Mouse (Mus musculus) liver, embryonic 16.5 days (tissue): ENCODE data around the gene Cyth3. TPM values are rescaled to one million over a fixed set of nuclear protein-coding genes. Genes with fewer than 3 reads are reported as not detected.

Source experiments
- ATAC-seq: fragments of 200-750 bp; cut with Nextera tagmentation; 2 replicates; pipeline ENCODE4 v1.8.0; 2017; ENCODE audit warnings: low read depth, mild to moderate bottlenecking, moderate number of reproducible peaks, moderate library complexity
- H3K27ac ChIP-seq: fragments of 300-500 bp; sonication (generic); 2 replicates; pipeline ENCODE4 v1.5.1; 2014; ENCODE audit warnings: mild to moderate bottlenecking, low read length
- H3K27me3 ChIP-seq: fragments of 300-500 bp; sonication (generic); 2 replicates; pipeline ENCODE4 v1.6.1; 2014; ENCODE audit warnings: low read depth, low read length, mixed read lengths; ENCODE audit not compliant: control insufficient read depth, insufficient read depth
- H3K36me3 ChIP-seq: fragments of 300-500 bp; sonication (generic); 2 replicates; pipeline ENCODE4 v1.6.1; 2014; ENCODE audit warnings: mild to moderate bottlenecking; ENCODE audit not compliant: control insufficient read depth, insufficient read depth
- H3K4me1 ChIP-seq: fragments of 300-500 bp; sonication (generic); 2 replicates; pipeline ENCODE4 v1.6.1; 2014; ENCODE audit warnings: low read depth, low read length, mixed read lengths; ENCODE audit not compliant: control insufficient read depth
- H3K4me2 ChIP-seq: fragments of 300-500 bp; sonication (generic); 2 replicates; pipeline ENCODE4 v1.6.1; 2014; ENCODE audit warnings: low read depth, low read length, mixed read lengths
- H3K4me3 ChIP-seq: fragments of 300-500 bp; sonication (generic); 2 replicates; pipeline ENCODE4 v1.5.1; 2014; ENCODE audit warnings: low read depth, mild to moderate bottlenecking, low read length
- H3K9ac ChIP-seq: fragments of 300-500 bp; sonication (generic); 2 replicates; pipeline ENCODE4 v1.6.1; 2014; ENCODE audit warnings: low read depth, low read length
- H3K9me3 ChIP-seq: fragments of 300-500 bp; sonication (generic); replicated peaks from 2 replicates; pipeline ENCODE4 v1.6.1; 2016; ENCODE audit warnings: low read length; ENCODE audit not compliant: control insufficient read depth
- WGBS: fragments of 180-500 bp; shearing (Covaris S2); extraction: QIAGEN DNeasy Blood & Tissue Kit; methylation state at CpG from one replicate; pipeline ENCODE4 v1.1.7; 2014; ENCODE audit not compliant: insufficient replicate concordance; 5-methylcytosine and 5-hydroxymethylcytosine counted together
- polyA plus RNA-seq: library from polyadenylated mRNA; unstranded; fragments of >200 nt; fragmentation: Nextera tagmentation; extraction: Ambion mirVana; gene quantifications from 2 replicates; pipeline ENCODE4 v1.2.1, GENCODE M21; 2015

The Cyth3 gene
- polyA plus RNA-seq, 1 experiment from 2014 or later = 34.7 TPM

- H3K9ac ChIP-seq = no peak overlapping the region
- peaks cover 52% of the 10 kb centered on the region for H3K4me1 ChIP-seq
- no peaks in the 10 kb centered on the region for H3K27me3 ChIP-seq
- ATAC-seq = no peak
- H3K27ac ChIP-seq = no peak overlapping the region
- no peaks in the 10 kb centered on the region for H3K9me3 ChIP-seq
- no peaks in the 10 kb centered on the region for H3K36me3 ChIP-seq
- no peak overlapping the region for H3K4me2 ChIP-seq
- H3K4me3 ChIP-seq = no peak overlapping the region
- 28% methylated on average over 5 of the region's 5 CpGs for WGBS
Observed at GRCm38 (mm10) chr5:143674576-143674975, 52.3 kb downstream of the Cyth3 start.

DNA sequence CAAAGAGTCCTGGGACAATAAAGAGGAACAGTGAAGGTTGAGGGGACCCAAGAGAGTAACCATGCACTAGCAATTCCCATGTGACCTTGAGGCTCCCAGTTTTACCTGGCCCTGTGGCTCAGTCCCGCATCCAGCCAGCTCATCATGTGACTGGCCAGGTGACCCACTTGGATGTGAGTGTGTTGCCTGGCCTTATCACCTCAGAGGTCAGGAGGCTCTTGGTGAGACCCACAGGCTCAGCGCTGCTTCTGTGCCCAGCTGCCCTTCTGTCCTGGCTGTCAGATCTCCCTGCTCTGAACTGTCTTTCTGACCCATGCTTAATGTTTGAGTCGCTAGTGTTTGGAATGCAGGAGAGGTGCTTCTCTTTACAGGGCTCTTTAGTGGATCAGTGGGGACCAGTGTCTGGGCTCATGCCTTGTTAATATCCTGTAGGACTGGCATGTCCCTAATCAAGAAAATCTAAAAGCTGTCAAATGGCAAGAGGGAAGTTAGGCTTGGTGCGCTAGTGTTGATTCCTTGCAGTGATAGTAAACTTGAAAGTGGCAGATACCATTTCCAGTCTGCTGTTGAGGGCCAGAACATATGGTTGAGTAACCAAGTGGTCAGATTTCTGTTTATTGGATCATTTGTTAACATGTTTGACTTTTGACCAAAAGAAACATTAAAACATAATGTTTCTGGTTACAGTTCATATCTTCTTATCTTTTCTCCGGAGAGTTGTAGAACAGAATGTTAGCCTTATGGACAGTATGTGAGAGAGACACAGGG is 54.2 kb downstream of the Cyth3 start:
- H3K27me3 ChIP-seq = no peaks in the 10 kb centered on the region
- H3K9ac ChIP-seq = no peak overlapping the region
- H3K27ac ChIP-seq = 0 out of 2 replicates have a peak overlapping the region, but pooled peaks have one; percentile 5
- peaks cover 45% of the 10 kb centered on the region for H3K4me1 ChIP-seq
- WGBS = 57% methylated on average over 5 of the region's 5 CpGs
- H3K36me3 ChIP-seq = no peaks in the 10 kb centered on the region
- ATAC-seq = no peak
- no peaks in the 10 kb centered on the region for H3K9me3 ChIP-seq
- H3K4me2 ChIP-seq = no peak overlapping the region
- H3K4me3 ChIP-seq = no peak overlapping the region

DNA sequence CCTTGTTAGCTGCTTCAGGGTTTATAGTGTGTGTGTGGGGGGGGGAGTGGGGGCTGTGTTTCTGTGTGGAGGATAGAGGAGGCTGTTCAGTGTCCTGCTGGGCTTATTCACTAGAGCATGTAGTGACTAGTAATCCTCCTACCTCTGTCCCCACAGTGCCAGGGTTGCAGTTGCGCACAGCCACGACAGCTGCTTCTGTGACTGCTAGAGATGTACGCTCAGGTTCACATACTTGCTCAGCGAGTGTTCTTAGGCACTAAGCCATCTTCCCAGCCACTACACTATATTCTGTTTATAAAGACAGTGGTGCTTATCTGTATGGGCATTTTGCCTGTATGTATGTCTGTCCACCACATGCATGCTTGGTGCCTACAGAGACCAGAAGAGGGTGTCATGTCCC is 55.1 kb downstream of the Cyth3 start:
- Histone ChIP-seq H3K36me3 (no peaks in the 10 kb centered on the region), H3K4me3 (no peak overlapping the region), H3K27me3 (no peaks in the 10 kb centered on the region), H3K4me2 (no peak overlapping the region), H3K27ac (no peak overlapping the region), H3K4me1 (peaks cover 45% of the 10 kb centered on the region), H3K9ac (no peak overlapping the region), H3K9me3 (no peaks in the 10 kb centered on the region)
- no peak for ATAC-seq
- 83% methylated on average over 4 of the region's 4 CpGs for WGBS

- Histone ChIP-seq H3K4me3 (no peak overlapping the region), H3K4me1 (peaks cover 34% of the 10 kb centered on the region), H3K36me3 (no peaks in the 10 kb centered on the region), H3K4me2 (no peak overlapping the region), H3K27ac (0 out of 2 replicates have a peak overlapping the region, but pooled peaks have one; percentile 39), H3K9ac (no peak overlapping the region), H3K9me3 (no peaks in the 10 kb centered on the region), H3K27me3 (no peaks in the 10 kb centered on the region)
- ATAC-seq = no peak
- WGBS = 51% methylated on average over 6 of the region's 6 CpGs
Observed at GRCm38 (mm10) chr5:143678634-143679271, 56.5 kb downstream of the Cyth3 start.

DNA sequence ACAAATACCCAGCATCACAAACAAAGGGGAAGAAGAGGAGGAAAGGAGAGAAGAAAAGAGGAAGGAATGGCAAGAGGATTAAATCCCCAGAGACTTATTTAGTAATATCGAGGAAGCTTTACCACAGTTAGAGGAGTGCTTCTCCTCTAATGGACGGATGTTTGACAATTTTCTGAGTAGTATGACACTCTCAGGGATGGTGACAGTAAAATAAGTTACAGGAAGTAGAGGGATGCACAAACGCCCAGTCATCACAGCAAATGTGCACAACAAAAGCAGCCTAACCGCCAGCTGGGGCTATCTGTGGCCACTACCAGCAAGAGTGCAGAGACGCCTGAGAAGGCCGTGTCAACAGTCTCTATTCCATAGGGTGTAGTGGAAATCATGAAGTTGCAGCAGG is 57.4 kb downstream of the Cyth3 start:
- WGBS = 30% methylated on average over 6 of the region's 6 CpGs
- no peaks in the 10 kb centered on the region for H3K27me3 ChIP-seq
- no peak overlapping the region for H3K9ac ChIP-seq
- no peak overlapping the region for H3K4me2 ChIP-seq
- ATAC-seq = no peak
- H3K4me3 ChIP-seq = no peak overlapping the region
- peaks cover 29% of the 10 kb centered on the region for H3K4me1 ChIP-seq
- H3K27ac ChIP-seq = no peak overlapping the region
- H3K9me3 ChIP-seq = no peaks in the 10 kb centered on the region
- 0 out of 2 replicates have a peak, but pooled peaks cover 3% of the 10 kb centered on the region for H3K36me3 ChIP-seq

- Histone ChIP-seq H3K36me3 (peaks cover 25% of the 10 kb centered on the region), H3K27me3 (no peaks in the 10 kb centered on the region), H3K9ac (no peak overlapping the region), H3K4me2 (no peak overlapping the region), H3K9me3 (no peaks in the 10 kb centered on the region), H3K4me3 (no peak overlapping the region), H3K4me1 (peaks cover 8% of the 10 kb centered on the region), H3K27ac (no peak overlapping the region)
- 77% methylated on average over 6 of the region's 6 CpGs for WGBS
- ATAC-seq = no peak
Observed at GRCm38 (mm10) chr5:143683696-143684095, 61.4 kb downstream of the Cyth3 start.

DNA sequence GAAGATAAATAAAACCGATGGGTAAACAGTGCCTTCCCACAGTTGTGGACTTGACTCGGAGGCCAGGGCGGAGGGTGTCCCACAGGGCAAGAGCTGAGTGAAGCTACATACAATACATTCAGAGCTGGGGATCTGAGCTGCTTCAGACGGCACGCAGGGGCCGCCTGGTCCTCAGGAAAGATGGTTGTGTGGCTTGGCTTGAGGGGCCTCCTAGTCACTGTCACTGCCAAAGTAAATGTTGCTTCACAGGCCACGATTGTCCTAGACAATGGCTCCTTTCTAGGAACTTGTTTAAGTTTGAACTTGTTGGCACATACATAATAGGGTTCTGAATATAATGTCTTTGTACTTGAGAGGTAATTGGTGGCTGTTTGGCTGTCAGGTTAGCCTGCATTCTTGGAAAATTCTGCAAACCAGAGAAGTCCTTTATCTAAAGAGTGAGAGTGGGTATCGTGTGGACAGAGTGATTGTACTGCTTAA is 62.7 kb downstream of the Cyth3 start:
- Histone ChIP-seq H3K27ac (no peak overlapping the region), H3K9ac (no peak overlapping the region), H3K36me3 (peaks cover 25% of the 10 kb centered on the region), H3K4me2 (no peak overlapping the region), H3K9me3 (no peaks in the 10 kb centered on the region), H3K27me3 (no peaks in the 10 kb centered on the region), H3K4me1 (no peaks in the 10 kb centered on the region; the same call in 1 of the 2 replicates), H3K4me3 (no peak overlapping the region)
- no peak for ATAC-seq
- WGBS = 84% methylated on average over 8 of the region's 8 CpGs

- Histone ChIP-seq H3K9ac (no peak overlapping the region), H3K9me3 (no peaks in the 10 kb centered on the region), H3K27me3 (no peaks in the 10 kb centered on the region), H3K27ac (no peak overlapping the region), H3K4me2 (no peak overlapping the region), H3K4me3 (no peak overlapping the region), H3K36me3 (peaks cover 27% of the 10 kb centered on the region), H3K4me1 (no peaks in the 10 kb centered on the region)
- no peak for ATAC-seq
- WGBS = 84% methylated on average over 3 of the region's 3 CpGs
Observed at GRCm38 (mm10) chr5:143686456-143686855, 64.2 kb downstream of the Cyth3 start.

- Histone ChIP-seq H3K4me2 (no peak overlapping the region), H3K36me3 (peaks cover 35% of the 10 kb centered on the region), H3K27me3 (no peaks in the 10 kb centered on the region), H3K4me3 (no peak overlapping the region), H3K9me3 (no peaks in the 10 kb centered on the region), H3K9ac (no peak overlapping the region), H3K27ac (no peak overlapping the region), H3K4me1 (no peaks in the 10 kb centered on the region)
- no peak for ATAC-seq
- WGBS = 74% methylated on average over 3 of the region's 3 CpGs
Observed at GRCm38 (mm10) chr5:143687589-143687988, 65.3 kb downstream of the Cyth3 start.
